Mouse (Mus musculus) pancreas, adult 10 weeks (tissue): ENCODE data around the gene Wdr49. TPM values are rescaled to one million over a fixed set of nuclear protein-coding genes. Genes with fewer than 3 reads are reported as not detected.

Experiments
- polyA plus RNA-seq: library from polyadenylated mRNA; stranded (reverse); fragments of 350-450 nt; fragmentation: Illumina TruSeq; extraction: RNeasy Lipid Tissue Mini Kit (QIAGEN cat#74804); gene quantifications from one replicate; pipeline ENCODE4 v1.2.3, GENCODE M21; 2015; ENCODE audit warnings: low read depth, low replicate concordance; ENCODE audit not compliant: insufficient read depth

Wdr49 gene
- polyA plus RNA-seq, result 0.54 TPM

GRCm38 (mm10) chr3:75482056-75482455 lies at the start of gene Wdr49:
Gene Wdr49, minus strand, starts transcription at chr3:75482156.

GRCm38 (mm10) chr3:75269978-75270377 lies 212.0 kb downstream of the Wdr49 start, which contains the start of gene Serpini2:
Gene Serpini2, minus strand, starts transcription at chr3:75270078.

Other genes starting within 250 kb of the Wdr49 start
- 184 TPM for gene Serpini2, start 212.1 kb downstream of the Wdr49 start, polyA plus RNA-seq
- 9.0 TPM for gene Pdcd10, start 74.7 kb upstream of the Wdr49 start, polyA plus RNA-seq
- 3.5 TPM for gene Serpini1, start 75.4 kb upstream of the Wdr49 start, polyA plus RNA-seq